Mouse (Mus musculus): ENCODE data around the gene Tmcc1. TPM values are rescaled to one million over a fixed set of nuclear protein-coding genes. Genes with fewer than 3 reads are reported as not detected.

Tmcc1 gene
- total and polyA plus RNA-seq, 3 experiments = 9.1 to 30.6 TPM; not detected in 1

DNA sequence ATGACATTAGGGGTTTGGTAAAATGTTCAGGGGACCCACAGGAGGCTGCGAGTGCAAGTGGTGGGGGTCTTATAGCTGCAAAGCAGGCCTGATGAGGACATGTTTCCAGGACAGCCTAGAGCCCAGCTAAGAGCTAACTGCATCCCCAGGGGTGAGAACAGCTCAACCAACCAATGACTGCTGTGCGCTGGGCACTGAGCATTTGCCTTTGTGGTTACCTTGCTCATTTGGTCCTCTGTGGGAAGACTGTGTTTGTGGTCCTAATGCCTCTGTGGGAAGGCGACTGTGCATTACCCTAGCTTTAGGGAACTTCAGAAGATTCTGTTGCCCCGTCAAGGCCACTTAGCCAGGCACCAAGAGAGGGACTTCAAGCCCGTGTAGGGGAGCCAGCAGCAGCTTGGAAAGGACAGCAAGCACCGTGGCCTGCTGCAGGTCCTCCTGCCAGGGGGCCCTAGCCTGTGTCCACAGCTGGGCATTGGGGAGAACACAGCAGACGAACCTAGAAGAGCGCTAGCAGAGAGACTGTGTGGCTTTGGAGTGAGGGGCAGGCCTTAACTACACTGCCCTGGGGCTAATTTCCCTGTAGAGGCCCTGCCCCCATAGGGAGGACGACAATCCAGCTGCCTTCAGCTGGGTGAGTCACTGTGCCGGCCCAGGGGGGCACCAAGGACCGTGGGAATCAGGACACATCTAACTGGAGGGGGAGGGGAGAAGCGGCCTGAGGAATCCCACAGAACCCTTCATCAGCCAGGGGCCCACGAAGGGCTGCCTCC lies 202.0 kb downstream of the Tmcc1 start (continued):
- no peak for TF ChIP-seq BHLHE40 (IDR thresholded peaks at IDR 0.05; ENCODE audit: borderline replicate concordance, low read depth, low read length)

GRCm38 (mm10) chr6:115990479-115990878 lies 202.8 kb downstream of the Tmcc1 start:
- Histone ChIP-seq H3K79me2 (ENCODE audit: control insufficient read depth, insufficient read depth, low read length, poor library complexity) (peaks cover 2% of the 10 kb centered on the region; the same call in 1 of the 2 replicates), H3K9me3 (replicated peaks; ENCODE audit: insufficient read depth, low read length) (no peaks in the 10 kb centered on the region), H3K36me3 (ENCODE audit: control insufficient read depth in 1 of 2, insufficient read depth in 2 of 2, low read length in 2 of 2) (peaks cover 0 to under 1% of the 10 kb centered on the region in 2 experiments; a peak in 1 of 4 replicates), H3K4me1 (ENCODE audit: control insufficient read depth in 1 of 2, insufficient read depth in 2 of 2, low read length in 2 of 2) (peaks cover 0 to 3% of the 10 kb centered on the region in 2 experiments; a peak in 2 of 4 replicates), H3K4me3 (ENCODE audit: control insufficient read depth in 1 of 2, insufficient read depth in 1 of 2, low read depth in 2 of 2, low read length in 2 of 2) (no peak overlapping the region), H3K9ac (ENCODE audit: control insufficient read depth, low read depth, low read length, poor library complexity, severe bottlenecking) (no peak overlapping the region), H3K27ac (ENCODE audit: control insufficient read depth, low read depth, low read length) (no peak overlapping the region), H3K27me3 (ENCODE audit: control insufficient read depth in 1 of 2, insufficient read depth in 2 of 2, low read length in 2 of 2) (no peaks in the 10 kb centered on the region)
- no peak for DNase-seq (ENCODE audit: low read depth, low spot score)
- TF ChIP-seq SMC3 (IDR thresholded peaks at IDR 0.05; ENCODE audit: low read depth, low read length) = no peak
- no peak for TF ChIP-seq CHD2 (IDR thresholded peaks at IDR 0.05; ENCODE audit: low read length)

DNA sequence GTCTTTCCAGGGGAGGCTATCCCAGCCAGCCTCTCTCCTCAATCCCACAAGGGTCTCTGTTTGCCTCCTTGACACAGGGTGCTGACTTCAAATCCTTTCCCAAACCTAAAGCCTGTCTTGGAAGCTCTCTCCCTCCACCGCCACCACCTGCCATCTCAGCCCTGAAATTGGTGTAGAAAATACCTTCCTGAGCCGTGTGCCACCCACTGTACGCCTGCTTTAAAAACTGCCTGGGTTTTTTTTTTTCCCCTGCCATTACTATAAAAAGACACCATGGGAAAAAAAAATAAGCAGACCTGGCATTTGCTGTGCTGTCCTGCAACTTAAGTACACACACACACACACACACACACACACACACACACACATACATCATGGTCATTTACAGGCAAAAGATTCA lies 203.2 kb downstream of the Tmcc1 start:
- Histone ChIP-seq H3K27ac (ENCODE audit: control insufficient read depth, low read depth, low read length) (no peak overlapping the region), H3K36me3 (ENCODE audit: control insufficient read depth in 1 of 2, insufficient read depth in 2 of 2, low read length in 2 of 2) (no peaks in the 10 kb centered on the region), H3K4me3 (ENCODE audit: control insufficient read depth in 1 of 2, insufficient read depth in 1 of 2, low read depth in 2 of 2, low read length in 2 of 2) (no peak overlapping the region), H3K4me1 (ENCODE audit: control insufficient read depth in 1 of 2, insufficient read depth in 2 of 2, low read length in 2 of 2) (peaks cover 0 to 3% of the 10 kb centered on the region in 2 experiments; a peak in 1 of 4 replicates), H3K9ac (ENCODE audit: control insufficient read depth, low read depth, low read length, poor library complexity, severe bottlenecking) (no peak overlapping the region), H3K27me3 (ENCODE audit: control insufficient read depth in 1 of 2, insufficient read depth in 2 of 2, low read length in 2 of 2) (no peaks in the 10 kb centered on the region), H3K9me3 (replicated peaks; ENCODE audit: insufficient read depth, low read length) (no peaks in the 10 kb centered on the region), H3K79me2 (ENCODE audit: control insufficient read depth, insufficient read depth, low read length, poor library complexity) (peaks cover 2% of the 10 kb centered on the region; the same call in 1 of the 2 replicates)
- DNase-seq (ENCODE audit: low read depth, low spot score) = no peak
- TF ChIP-seq BHLHE40 (IDR thresholded peaks at IDR 0.05; ENCODE audit: borderline replicate concordance, low read depth, low read length) = no peak
- no peak for TF ChIP-seq MXI1 (IDR thresholded peaks at IDR 0.05; ENCODE audit: low read depth, low read length)
- TF ChIP-seq CHD2 (IDR thresholded peaks at IDR 0.05; ENCODE audit: low read length) = no peak
- TF ChIP-seq TCF12 (IDR thresholded peaks at IDR 0.05; ENCODE audit: low read depth, low read length) = no peak
- no peak for TF ChIP-seq ZNF384 (IDR thresholded peaks at IDR 0.05; ENCODE audit: low read depth, low read length)
- TF ChIP-seq MYB (IDR thresholded peaks at IDR 0.05; ENCODE audit: low read depth, low read length) = no peak
- TF ChIP-seq TAL1 (IDR thresholded peaks at IDR 0.05; ENCODE audit: low read length) = no peak
- TF ChIP-seq MAFK (IDR thresholded peaks at IDR 0.05; ENCODE audit: borderline replicate concordance, low read depth, low read length) = no peak

GRCm38 (mm10) chr6:115989607-115990006 lies 203.7 kb downstream of the Tmcc1 start:
- H3K9me3 ChIP-seq (replicated peaks; ENCODE audit: insufficient read depth, low read length) = no peaks in the 10 kb centered on the region
- H3K79me2 ChIP-seq (ENCODE audit: control insufficient read depth, insufficient read depth, low read length, poor library complexity) = peaks cover 2% of the 10 kb centered on the region; the same call in 1 of the 2 replicates
- DNase-seq (ENCODE audit: low read depth, low spot score) = no peak
- H3K4me1 ChIP-seq (ENCODE audit: control insufficient read depth in 1 of 2, insufficient read depth in 2 of 2, low read length in 2 of 2) = peaks cover 0 to 3% of the 10 kb centered on the region in 2 experiments; a peak in 1 of 4 replicates
- no peak overlapping the region for H3K9ac ChIP-seq (ENCODE audit: control insufficient read depth, low read depth, low read length, poor library complexity, severe bottlenecking)
- H3K36me3 ChIP-seq (ENCODE audit: control insufficient read depth in 1 of 2, insufficient read depth in 2 of 2, low read length in 2 of 2) = no peaks in the 10 kb centered on the region
- no peak overlapping the region for H3K27ac ChIP-seq (ENCODE audit: control insufficient read depth, low read depth, low read length)
- H3K4me3 ChIP-seq (ENCODE audit: control insufficient read depth in 1 of 2, insufficient read depth in 1 of 2, low read depth in 2 of 2, low read length in 2 of 2) = no peak overlapping the region
- H3K27me3 ChIP-seq (ENCODE audit: control insufficient read depth in 1 of 2, insufficient read depth in 2 of 2, low read length in 2 of 2) = no peaks in the 10 kb centered on the region
- TF ChIP-seq ZNF384 (IDR thresholded peaks at IDR 0.05; ENCODE audit: low read depth, low read length) (no peak), POLR2AphosphoS5 (IDR thresholded peaks at IDR 0.05; ENCODE audit: borderline replicate concordance, low read depth, low read length) (no peak), CTCF (IDR thresholded peaks at IDR 0.05 in 2 of 3, conservative IDR thresholded peaks at IDR 0.05 in 1 of 3; ENCODE audit: control insufficient read depth in 1 of 3, insufficient read depth in 1 of 3, low read depth in 2 of 3, low read length in 3 of 3, poor library complexity in 1 of 3, severe bottlenecking in 1 of 3) (no peak), TAL1 (IDR thresholded peaks at IDR 0.05; ENCODE audit: low read length) (no peak)

All from MEL (cell line).